Mouse (Mus musculus) stomach, embryonic 14.5 days (tissue): Measurements from ENCODE around the gene Sqstm1. TPM values are rescaled to one million over a fixed set of nuclear protein-coding genes. Genes with fewer than 3 reads are reported as not detected.

Experiments
- ATAC-seq: fragments of 200-750 bp; cut with Nextera tagmentation; 2 replicates; pipeline ENCODE4 v1.8.0; 2017; ENCODE audit warnings: low read depth, moderate TSS enrichment; ENCODE audit not compliant: insufficient number of reproducible peaks, insufficient read depth, low FRiP score
- H3K27ac ChIP-seq: fragments of 300-500 bp; sonication (generic); 2 replicates; pipeline ENCODE4 v1.5.1; 2014; ENCODE audit warnings: mild to moderate bottlenecking, low read length, moderate library complexity, mixed read lengths
- H3K27me3 ChIP-seq: fragments of 300-500 bp; sonication (generic); 2 replicates; pipeline ENCODE4 v1.6.1; 2014; ENCODE audit warnings: low read length, control low read depth, mixed read lengths; ENCODE audit not compliant: control insufficient read depth, insufficient read depth
- H3K36me3 ChIP-seq: fragments of 300-500 bp; sonication (generic); 2 replicates; pipeline ENCODE4 v1.6.1; 2014; ENCODE audit warnings: mild to moderate bottlenecking, control low read depth, low read length, moderate library complexity, mixed read lengths; ENCODE audit not compliant: control insufficient read depth, insufficient read depth
- H3K4me1 ChIP-seq: fragments of 300-500 bp; sonication (generic); 2 replicates; pipeline ENCODE4 v1.6.1; 2014; ENCODE audit warnings: low read length, control low read depth, mixed read lengths; ENCODE audit not compliant: control insufficient read depth, insufficient read depth
- H3K4me2 ChIP-seq: fragments of 300-500 bp; sonication (generic); replicated peaks from 2 replicates; pipeline ENCODE4 v1.6.1; 2014; ENCODE audit warnings: low read depth, low read length, control low read depth
- H3K4me3 ChIP-seq: fragments of 300-500 bp; sonication (generic); 2 replicates; pipeline ENCODE4 v1.5.1; 2014; ENCODE audit warnings: low read depth, low read length, control low read depth
- H3K9ac ChIP-seq: fragments of 300-500 bp; sonication (generic); replicated peaks from 2 replicates; pipeline ENCODE4 v1.6.1; 2014; ENCODE audit warnings: low read depth, mild to moderate bottlenecking, control low read depth, low read length, moderate library complexity, mixed read lengths
- H3K9me3 ChIP-seq: fragments of 300-500 bp; sonication (generic); 2 replicates; pipeline ENCODE4 v1.6.1; 2016; ENCODE audit warnings: low read depth, low read length, control low read depth; ENCODE audit not compliant: control insufficient read depth
- WGBS: fragments of 180-500 bp; shearing (Covaris S2); extraction: QIAGEN DNeasy Blood & Tissue Kit; methylation state at CpG from one replicate; pipeline ENCODE4 v1.1.7; 2014; 5-methylcytosine and 5-hydroxymethylcytosine counted together
- polyA plus RNA-seq: library from polyadenylated mRNA; unstranded; fragments of >200 nt; fragmentation: Nextera tagmentation; extraction: Ambion mirVana; gene quantifications from 2 replicates; pipeline ENCODE4 v1.2.1, GENCODE M21; 2014

Gene Sqstm1
- polyA plus RNA-seq, 1 experiment from 2014 or later = 173 TPM

DNA sequence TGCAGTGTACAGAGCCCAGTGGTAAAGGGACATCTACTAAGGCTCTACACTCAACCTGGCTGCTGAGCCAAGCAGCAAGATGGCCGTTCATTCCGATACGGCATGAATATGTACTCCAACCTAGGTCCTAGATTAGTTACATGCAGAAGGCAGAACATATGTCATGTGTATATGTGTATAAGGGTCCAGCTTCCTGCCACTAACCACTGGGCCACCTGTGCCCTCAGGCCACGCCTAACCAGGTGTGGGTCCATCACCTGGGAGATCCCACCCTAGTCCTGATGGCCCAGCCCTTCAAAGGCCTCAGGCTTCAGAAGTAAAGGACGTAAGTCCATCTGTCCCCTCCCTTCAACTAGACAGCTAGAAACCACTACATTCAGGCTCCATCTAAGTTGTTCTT, 2.6 kb downstream of the Sqstm1 start:
- H3K9me3 ChIP-seq = no peaks in the 10 kb centered on the region
- H3K36me3 ChIP-seq = peaks cover 37% of the 10 kb centered on the region
- no peaks in the 10 kb centered on the region for H3K27me3 ChIP-seq
- H3K27ac ChIP-seq = no peak overlapping the region
- 93% methylated on average over 5 of the region's 5 CpGs for WGBS
- H3K4me3 ChIP-seq = no peak overlapping the region
- peaks cover 14% of the 10 kb centered on the region; the same call in 1 of the 2 replicates for H3K4me1 ChIP-seq
- no peak overlapping the region for H3K4me2 ChIP-seq
- no peak for ATAC-seq
- no peak overlapping the region for H3K9ac ChIP-seq

DNA sequence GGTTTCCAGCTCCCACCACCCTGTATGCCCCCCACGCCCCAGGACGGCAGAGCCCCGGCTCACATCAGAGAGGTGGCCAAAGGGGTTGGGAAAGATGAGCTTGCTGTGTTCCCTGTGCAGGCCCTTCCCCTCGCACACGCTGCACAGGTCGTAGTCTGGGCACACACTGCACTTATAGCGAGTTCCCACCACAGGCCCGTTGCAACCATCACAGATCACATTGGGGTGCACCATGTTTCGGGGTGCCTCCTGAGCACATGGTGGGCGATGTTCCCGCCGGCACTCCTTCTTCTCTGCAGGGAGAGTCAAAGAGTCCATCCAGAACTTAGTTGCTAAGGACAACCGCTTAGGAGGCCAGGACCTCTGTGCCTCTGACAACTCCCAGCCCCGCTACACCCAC, 3.3 kb downstream of the Sqstm1 start:
- H3K27ac ChIP-seq = no peak overlapping the region
- H3K4me1 ChIP-seq = peaks cover 9% of the 10 kb centered on the region; the same call in 1 of the 2 replicates
- ATAC-seq = no peak
- 97% methylated on average over 14 of the region's 14 CpGs for WGBS
- H3K4me2 ChIP-seq = no peak overlapping the region
- no peaks in the 10 kb centered on the region for H3K9me3 ChIP-seq
- H3K27me3 ChIP-seq = no peaks in the 10 kb centered on the region
- no peak overlapping the region for H3K4me3 ChIP-seq
- H3K36me3 ChIP-seq = peaks cover 44% of the 10 kb centered on the region
- H3K9ac ChIP-seq = no peak overlapping the region

DNA sequence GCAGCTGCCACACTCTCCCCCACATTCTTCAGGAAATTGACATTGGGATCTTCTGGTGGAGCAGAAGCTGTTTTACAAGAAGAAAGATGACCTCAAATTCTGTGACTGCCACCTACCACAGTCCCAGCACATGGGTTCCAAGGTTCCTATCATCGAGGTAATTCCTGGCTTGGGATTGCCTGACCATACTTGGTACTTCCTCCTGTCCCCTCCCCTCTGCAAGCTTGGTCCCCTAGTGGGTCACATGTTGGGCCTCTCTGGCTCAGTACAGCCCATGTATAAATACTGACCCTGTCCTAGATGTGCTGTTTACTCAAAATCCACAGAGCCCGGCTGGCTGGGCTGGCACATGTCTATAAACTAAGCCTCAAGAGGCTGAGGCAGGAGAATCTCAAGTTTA, 4.6 kb downstream of the Sqstm1 start:
- Histone ChIP-seq H3K36me3 (peaks cover 57% of the 10 kb centered on the region), H3K9me3 (no peaks in the 10 kb centered on the region), H3K27me3 (no peaks in the 10 kb centered on the region), H3K27ac (no peak overlapping the region), H3K9ac (no peak overlapping the region), H3K4me3 (no peak overlapping the region), H3K4me2 (no peak overlapping the region), H3K4me1 (peaks cover 6% of the 10 kb centered on the region; the same call in 1 of the 2 replicates)
- 80% methylated on average over 2 of the region's 2 CpGs for WGBS
- no peak for ATAC-seq

DNA sequence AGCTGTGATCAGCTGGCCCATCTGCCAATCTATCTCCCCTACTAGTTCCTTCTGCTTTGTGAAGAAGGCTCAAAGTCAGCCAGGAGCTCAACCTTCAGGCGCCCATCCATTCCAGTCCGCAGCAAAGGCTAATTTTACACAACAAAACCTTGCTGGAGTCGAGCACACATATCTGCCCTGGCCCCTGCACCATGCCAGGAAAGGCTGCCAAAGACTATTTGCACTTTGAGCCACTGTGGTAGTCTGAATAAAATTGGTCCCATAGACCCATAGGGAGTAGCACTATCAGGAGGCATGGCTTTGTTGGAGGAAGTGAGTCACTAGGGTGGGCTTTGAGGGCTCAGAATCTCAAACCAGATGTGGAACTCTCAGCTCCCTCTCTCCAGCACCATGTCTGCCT, 5.2 kb downstream of the Sqstm1 start:
- peaks cover 62% of the 10 kb centered on the region for H3K36me3 ChIP-seq
- no peak for ATAC-seq
- WGBS = 92% methylated on average over 3 of the region's 3 CpGs

DNA sequence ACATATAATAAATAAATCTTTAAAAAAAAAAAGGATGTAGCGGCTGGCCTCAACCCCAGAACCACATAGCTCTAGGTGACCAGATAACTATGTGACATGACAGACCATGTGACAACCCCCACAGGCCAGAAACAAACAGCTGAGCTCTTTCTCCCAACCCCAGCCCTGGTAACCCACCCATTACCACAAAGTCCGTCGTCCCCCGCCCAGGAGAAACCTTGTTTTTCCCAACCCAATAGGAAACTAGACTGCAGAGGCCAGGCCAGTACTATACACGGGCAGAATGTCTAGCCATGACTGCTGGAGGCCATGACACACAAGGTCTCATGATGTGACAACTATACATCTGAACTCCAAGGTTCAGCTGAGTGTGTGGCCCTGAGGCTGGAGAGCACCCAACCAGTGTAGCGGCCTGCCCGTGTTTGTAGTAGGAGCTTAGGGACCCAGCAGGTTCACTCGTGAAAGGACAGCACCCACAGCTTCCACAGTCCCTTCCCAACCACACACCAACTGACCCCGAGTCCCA, 7.3 kb downstream of the Sqstm1 start:
- Histone ChIP-seq H3K4me1 (no peaks in the 10 kb centered on the region), H3K4me2 (no peak overlapping the region), H3K4me3 (no peak overlapping the region), H3K27me3 (no peaks in the 10 kb centered on the region), H3K9me3 (no peaks in the 10 kb centered on the region), H3K36me3 (peaks cover 80% of the 10 kb centered on the region), H3K9ac (no peak overlapping the region), H3K27ac (no peak overlapping the region)
- 89% methylated on average over 9 of the region's 9 CpGs for WGBS
- no peak for ATAC-seq

More for the DNA sequence above, 5.2 kb downstream of the Sqstm1 start:
- Histone ChIP-seq H3K27me3 (no peaks in the 10 kb centered on the region), H3K9me3 (no peaks in the 10 kb centered on the region), H3K9ac (no peak overlapping the region), H3K4me1 (0 out of 2 replicates have a peak, but pooled peaks cover 4% of the 10 kb centered on the region), H3K27ac (no peak overlapping the region), H3K4me3 (no peak overlapping the region), H3K4me2 (no peak overlapping the region)

DNA sequence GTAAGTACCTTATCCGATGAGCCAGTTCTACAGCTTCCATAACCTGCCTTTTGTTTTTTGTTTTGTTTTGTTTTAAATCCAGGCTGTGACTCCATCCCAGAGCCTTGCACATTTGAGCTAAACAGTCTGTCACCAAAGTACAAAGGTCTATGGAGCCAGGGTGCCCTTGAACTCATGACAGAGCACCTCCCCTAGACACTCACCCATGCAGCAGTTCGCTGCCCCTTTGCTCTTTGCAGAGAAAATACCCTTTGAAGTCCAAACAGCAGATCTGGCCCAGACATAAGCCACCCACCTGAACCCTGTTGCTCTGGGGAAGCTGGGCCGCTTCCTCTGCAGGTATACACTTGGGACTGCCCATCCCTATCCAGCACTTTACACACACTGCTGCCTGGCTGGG, 9.0 kb downstream of the Sqstm1 start:
- Histone ChIP-seq H3K36me3 (peaks cover 78% of the 10 kb centered on the region), H3K9me3 (no peaks in the 10 kb centered on the region), H3K4me2 (no peak overlapping the region), H3K9ac (no peak overlapping the region), H3K27me3 (no peaks in the 10 kb centered on the region), H3K4me1 (no peaks in the 10 kb centered on the region), H3K4me3 (no peak overlapping the region), H3K27ac (no peak overlapping the region)
- 95% methylated on average over 3 of the region's 3 CpGs for WGBS
- no peak for ATAC-seq

DNA sequence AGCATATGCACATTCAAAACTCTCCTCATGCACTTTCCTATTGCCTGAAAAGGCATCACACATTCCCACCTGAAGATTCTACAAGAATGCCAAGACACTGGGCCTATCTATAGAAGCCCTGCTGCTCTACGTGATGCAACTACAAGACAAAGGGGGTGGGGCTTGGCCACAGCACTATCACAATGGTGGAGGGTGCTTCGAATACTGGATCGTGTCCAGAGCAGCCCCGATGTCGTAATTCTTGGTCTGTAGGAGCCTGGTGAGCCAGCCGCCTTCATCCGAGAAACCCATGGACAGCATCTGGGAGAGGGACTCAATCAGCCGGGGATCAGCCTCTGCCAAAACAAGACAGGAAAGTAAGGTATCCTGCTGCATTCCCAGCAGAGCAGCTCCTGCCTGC, 10.0 kb downstream of the Sqstm1 start:
- H3K27me3 ChIP-seq = no peaks in the 10 kb centered on the region
- no peak for ATAC-seq
- no peaks in the 10 kb centered on the region for H3K4me1 ChIP-seq
- no peak overlapping the region; the same call in 1 of the 2 replicates for H3K27ac ChIP-seq
- no peak overlapping the region for H3K4me2 ChIP-seq
- WGBS = 88% methylated on average over 8 of the region's 8 CpGs
- H3K9ac ChIP-seq = no peak overlapping the region
- no peak overlapping the region for H3K4me3 ChIP-seq
- H3K9me3 ChIP-seq = no peaks in the 10 kb centered on the region
- H3K36me3 ChIP-seq = peaks cover 68% of the 10 kb centered on the region

DNA sequence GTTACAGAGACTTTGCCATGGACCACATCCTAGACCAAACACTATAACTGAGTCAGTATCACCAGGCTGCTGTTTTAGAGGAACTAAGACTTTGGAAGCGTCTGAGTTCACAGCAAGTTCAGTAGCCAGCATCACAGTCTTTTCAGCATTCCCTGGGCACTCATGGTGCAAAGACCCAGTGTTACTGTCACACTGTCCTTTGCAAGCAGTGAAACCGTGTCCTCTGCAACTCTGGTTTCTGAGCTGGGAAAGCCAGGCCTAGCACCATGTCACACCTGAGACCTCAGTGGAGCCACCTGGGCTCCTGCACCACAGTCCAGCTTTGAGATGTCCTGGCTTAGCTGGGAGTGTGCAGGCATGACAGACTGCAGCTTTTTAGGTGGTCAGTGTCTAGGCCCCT, 11.7 kb downstream of the Sqstm1 start:
- ATAC-seq = no peak
- Histone ChIP-seq H3K36me3 (peaks cover 54% of the 10 kb centered on the region), H3K4me1 (no peaks in the 10 kb centered on the region), H3K9ac (no peak overlapping the region), H3K9me3 (no peaks in the 10 kb centered on the region), H3K27me3 (no peaks in the 10 kb centered on the region), H3K4me3 (no peak overlapping the region), H3K4me2 (no peak overlapping the region), H3K27ac (no peak overlapping the region)
- 95% methylated on average over 2 of the region's 2 CpGs for WGBS

DNA sequence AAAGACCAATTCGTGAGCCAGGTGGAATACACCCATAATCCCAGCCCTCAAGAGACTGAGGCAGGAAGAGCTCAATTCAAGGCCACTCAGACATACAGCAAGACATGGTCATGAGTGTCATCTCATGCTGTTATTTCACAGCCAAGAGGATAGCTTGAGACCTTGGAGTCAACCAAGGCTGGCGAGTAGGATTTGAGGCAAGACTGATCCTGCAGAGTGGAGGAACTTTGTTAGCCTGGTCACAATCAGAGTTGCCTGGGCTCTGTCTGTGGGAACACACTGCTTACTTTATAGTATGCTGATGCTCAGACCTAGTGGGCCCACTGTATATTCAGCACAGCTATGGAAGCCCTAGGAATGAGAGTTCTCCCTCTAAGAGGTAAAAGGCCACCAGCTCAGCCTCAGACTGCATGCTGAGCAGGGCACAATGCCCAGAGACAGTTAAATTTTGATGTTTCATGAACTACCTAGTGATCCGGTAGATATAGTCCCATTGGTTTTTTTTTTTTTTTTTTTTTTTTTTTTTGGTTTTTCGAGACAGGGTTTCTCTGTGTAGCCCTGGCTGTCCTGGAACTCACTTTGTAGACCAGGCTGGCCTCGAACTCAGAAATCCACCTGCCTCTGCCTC, 12.3 kb downstream of the Sqstm1 start:
- H3K9ac ChIP-seq = no peak overlapping the region
- no peak for ATAC-seq
- H3K4me1 ChIP-seq = no peaks in the 10 kb centered on the region
- H3K9me3 ChIP-seq = no peaks in the 10 kb centered on the region
- H3K4me3 ChIP-seq = no peak overlapping the region
- no peak overlapping the region for H3K27ac ChIP-seq
- H3K27me3 ChIP-seq = no peaks in the 10 kb centered on the region
- H3K4me2 ChIP-seq = no peak overlapping the region
- WGBS = 87% methylated on average over 3 of the region's 5 CpGs
- peaks cover 52% of the 10 kb centered on the region for H3K36me3 ChIP-seq
